Mouse (Mus musculus) C2C12 (cell line): ENCODE data around the gene Olfr65. TPM values are rescaled to one million over a fixed set of nuclear protein-coding genes. Genes with fewer than 3 reads are reported as not detected.

ENCODE experiments used
- H3K27me3 ChIP-seq: one replicate; pipeline ENCODE4 v1.6.1; 2011; ENCODE audit not compliant: control insufficient read depth, insufficient read depth, insufficient read length
- H3K36me3 ChIP-seq: one replicate; pipeline ENCODE4 v1.6.1; 2011; ENCODE audit not compliant: control insufficient read depth, insufficient read depth
- H3K4me3 ChIP-seq: one replicate; pipeline ENCODE4 v1.5.1; 2011; ENCODE audit warnings: mild to moderate bottlenecking, control low read depth; ENCODE audit not compliant: poor library complexity, insufficient read depth, severe bottlenecking
- H3K79me2 ChIP-seq: one replicate; pipeline ENCODE4 v1.6.1; 2011; ENCODE audit not compliant: control insufficient read depth, insufficient read depth
- H3K79me3 ChIP-seq: one replicate; pipeline ENCODE4 v1.6.1; 2011; ENCODE audit warnings: low read depth, control low read depth
- H3ac ChIP-seq: one replicate; pipeline ENCODE3; 2011; ENCODE audit warnings: low read depth; ENCODE audit not compliant: control insufficient read depth, insufficient read length
- CEBPB ChIP-seq: IDR thresholded peaks from one replicate; pipeline ENCODE4 v1.6.1; 2011; ENCODE audit warnings: low read depth, mild to moderate bottlenecking, control low read depth, moderate library complexity
- CTCF ChIP-seq: IDR thresholded peaks from one replicate; pipeline ENCODE4 v1.5.1; 2011; ENCODE audit not compliant: control insufficient read depth, insufficient read depth, insufficient read length
- FOSL1 ChIP-seq: IDR thresholded peaks from one replicate; pipeline ENCODE4 v1.8.0; 2011; ENCODE audit warnings: mild to moderate bottlenecking, low read length; ENCODE audit not compliant: poor library complexity, insufficient read depth, severe bottlenecking
- MAX ChIP-seq: IDR thresholded peaks from one replicate; pipeline ENCODE4 v1.6.1; 2011; ENCODE audit warnings: mild to moderate bottlenecking, control low read depth
- MYOD1 ChIP-seq: IDR thresholded peaks from one replicate; pipeline ENCODE4 v1.6.1; 2011; ENCODE audit warnings: low read depth; ENCODE audit not compliant: control insufficient read depth, insufficient read length
- MYOG ChIP-seq: IDR thresholded peaks from one replicate; pipeline ENCODE4 v1.6.1; 2011; ENCODE audit not compliant: control insufficient read depth, insufficient read length; ENCODE audit errors: extremely low read depth
- USF1 ChIP-seq: IDR thresholded peaks from one replicate; pipeline ENCODE4 v1.6.1; 2011; ENCODE audit warnings: low read depth, mild to moderate bottlenecking, control low read depth, moderate library complexity
- polyA plus RNA-seq: library from polyadenylated mRNA; unstranded; fragments of >200 nt; fragmentation: generic; extraction: Trizol; gene quantifications from one replicate; pipeline ENCODE4 v1.2.1, GENCODE M21; 2012; ENCODE audit warnings: missing spikeins

Gene Olfr65
- polyA plus RNA-seq, 1 experiment: not detected

- TF ChIP-seq MYOD1 (no peak), CEBPB (no peak), USF1 (no peak), MYOG (no peak), FOSL1 (no peak), MAX (no peak), CTCF (no peak)
- no peaks in the 10 kb centered on the region for H3K36me3 ChIP-seq
- no peaks in the 10 kb centered on the region for H3K79me3 ChIP-seq
- H3K27me3 ChIP-seq: no peaks in the 10 kb centered on the region
- H3ac ChIP-seq: no peak overlapping the region
- no peak overlapping the region for H3K4me3 ChIP-seq
- no peaks in the 10 kb centered on the region for H3K79me2 ChIP-seq
Measured at GRCm38 (mm10) chr7:103912969-103913511, 9.8 kb downstream of the Olfr65 start.

GRCm38 (mm10) chr7:103915338-103915737 lies 12.1 kb downstream of the Olfr65 start:
- Histone ChIP-seq H3K4me3 (no peak overlapping the region), H3K36me3 (no peaks in the 10 kb centered on the region), H3K27me3 (no peaks in the 10 kb centered on the region), H3ac (no peak overlapping the region), H3K79me2 (no peaks in the 10 kb centered on the region), H3K79me3 (no peaks in the 10 kb centered on the region)
- TF ChIP-seq MYOG: no peak
- no peak for TF ChIP-seq MYOD1
- no peak for TF ChIP-seq CTCF
- TF ChIP-seq FOSL1: no peak
- no peak for TF ChIP-seq CEBPB
- no peak for TF ChIP-seq MAX
- TF ChIP-seq USF1: no peak

- H3K36me3 ChIP-seq: no peaks in the 10 kb centered on the region
- no peak within 1 kb of the TSS for H3ac ChIP-seq
- H3K27me3 ChIP-seq: no peaks in the 10 kb centered on the region
- no peaks in the 10 kb centered on the region for H3K79me2 ChIP-seq
- H3K79me3 ChIP-seq: no peaks in the 10 kb centered on the region
- no peak within 1 kb of the TSS for H3K4me3 ChIP-seq
- no peak for TF ChIP-seq MAX
- TF ChIP-seq MYOG: no peak
- no peak for TF ChIP-seq CEBPB
- no peak for TF ChIP-seq USF1
Measured at GRCm38 (mm10) chr7:103928525-103928924, 25.2 kb downstream of the Olfr65 start, which contains the start of gene Olfr631. TSS of gene Olfr631 (plus strand) at chr7:103928825.

GRCm38 (mm10) chr7:103934264-103934663 lies 31.0 kb downstream of the Olfr65 start, which contains the start of gene Olfr632:
TSS of gene Olfr632 (plus strand) at chr7:103934347.
- H3K36me3 ChIP-seq: no peaks in the 10 kb centered on the region
- H3K79me2 ChIP-seq: no peaks in the 10 kb centered on the region
- H3ac ChIP-seq: no peak within 1 kb of the TSS
- H3K4me3 ChIP-seq: no peak within 1 kb of the TSS
- TF ChIP-seq CTCF: no peak
- no peak for TF ChIP-seq USF1
- TF ChIP-seq MAX: no peak
- TF ChIP-seq CEBPB: no peak
- no peak for TF ChIP-seq FOSL1
- H3K27me3 ChIP-seq: no peaks in the 10 kb centered on the region
- H3K79me3 ChIP-seq: no peaks in the 10 kb centered on the region

- Histone ChIP-seq H3K4me3 (no peak overlapping the region), H3ac (no peak overlapping the region), H3K27me3 (no peaks in the 10 kb centered on the region), H3K79me3 (no peaks in the 10 kb centered on the region), H3K79me2 (no peaks in the 10 kb centered on the region), H3K36me3 (no peaks in the 10 kb centered on the region)
- peak; percentile 15 for TF ChIP-seq CTCF
- no peak for TF ChIP-seq USF1
Measured at GRCm38 (mm10) chr7:103942730-103943129, 39.4 kb downstream of the Olfr65 start.

- no peaks in the 10 kb centered on the region for H3K79me2 ChIP-seq
- no peak within 1 kb of the TSS for H3ac ChIP-seq
- no peaks in the 10 kb centered on the region for H3K79me3 ChIP-seq
- H3K36me3 ChIP-seq: no peaks in the 10 kb centered on the region
- TF ChIP-seq MYOD1 (no peak), CTCF (no peak), CEBPB (no peak), USF1 (no peak), FOSL1 (no peak), MYOG (no peak), MAX (no peak)
- H3K4me3 ChIP-seq: no peak within 1 kb of the TSS
- H3K27me3 ChIP-seq: no peaks in the 10 kb centered on the region
Measured at GRCm38 (mm10) chr7:103944137-103944536, 40.9 kb downstream of the Olfr65 start, which contains the start of gene Olfr633. TSS of gene Olfr633 (plus strand) at chr7:103944437.

Other genes starting within 250 kb of the Olfr65 start
- not detected for gene Olfr623, start 239.8 kb upstream of the Olfr65 start, polyA plus RNA-seq
- under 0.01 TPM for gene Olfr624, start 232.3 kb upstream of the Olfr65 start, polyA plus RNA-seq
- not detected for gene Olfr625-ps1, start 220.8 kb upstream of the Olfr65 start, polyA plus RNA-seq
- not detected for gene Olfr243, start 188.8 kb upstream of the Olfr65 start, polyA plus RNA-seq
- gene Olfr628, start 173.1 kb upstream of the Olfr65 start, polyA plus RNA-seq: not detected
- not detected for gene Olfr629, start 158.5 kb upstream of the Olfr65 start, polyA plus RNA-seq
- not detected for gene Olfr630, start 146.2 kb upstream of the Olfr65 start, polyA plus RNA-seq
- not detected for gene Olfr69, start 131.9 kb upstream of the Olfr65 start, polyA plus RNA-seq
- not detected for gene Olfr68, start 123.8 kb upstream of the Olfr65 start, polyA plus RNA-seq
- gene Olfr67, start 111.7 kb upstream of the Olfr65 start, polyA plus RNA-seq: not detected
- not detected for gene Hbb-bt, start 89.5 kb upstream of the Olfr65 start, polyA plus RNA-seq
- gene Hbb-bs, start 75.4 kb upstream of the Olfr65 start, polyA plus RNA-seq: not detected
- gene Hbb-bh2, start 63.0 kb upstream of the Olfr65 start, polyA plus RNA-seq: not detected
- not detected for gene Hbb-bh1, start 60.3 kb upstream of the Olfr65 start, polyA plus RNA-seq
- not detected for gene Hbb-y, start 50.3 kb upstream of the Olfr65 start, polyA plus RNA-seq
- not detected for gene Olfr66, start 17.2 kb upstream of the Olfr65 start, polyA plus RNA-seq
- not detected for gene Olfr64, start 9.0 kb upstream of the Olfr65 start, polyA plus RNA-seq
- not detected for gene Olfr631, start 25.3 kb downstream of the Olfr65 start, polyA plus RNA-seq
- not detected for gene Olfr632, start 30.9 kb downstream of the Olfr65 start, polyA plus RNA-seq
- not detected for gene Olfr633, start 41.0 kb downstream of the Olfr65 start, polyA plus RNA-seq
- not detected for gene Olfr635, start 67.7 kb downstream of the Olfr65 start, polyA plus RNA-seq
- gene Olfr638, start 95.3 kb downstream of the Olfr65 start, polyA plus RNA-seq: not detected
- gene Olfr639, start 113.8 kb downstream of the Olfr65 start, polyA plus RNA-seq: not detected
- gene Olfr640, start 122.1 kb downstream of the Olfr65 start, polyA plus RNA-seq: not detected
- gene Olfr641, start 132.0 kb downstream of the Olfr65 start, polyA plus RNA-seq: not detected
- gene Olfr642, start 149.2 kb downstream of the Olfr65 start, polyA plus RNA-seq: not detected
- not detected for gene 4930516K23Rik, start 158.0 kb downstream of the Olfr65 start, polyA plus RNA-seq
- gene Olfr644, start 168.4 kb downstream of the Olfr65 start, polyA plus RNA-seq: not detected
- not detected for gene Olfr645, start 182.0 kb downstream of the Olfr65 start, polyA plus RNA-seq
- not detected for gene Olfr646, start 201.4 kb downstream of the Olfr65 start, polyA plus RNA-seq
- not detected for gene Ubqln5, start 226.3 kb downstream of the Olfr65 start, polyA plus RNA-seq
- not detected for gene Olfr643, start 233.9 kb downstream of the Olfr65 start, polyA plus RNA-seq
- not detected for gene Ubqln3, start 239.8 kb downstream of the Olfr65 start, polyA plus RNA-seq
- not detected for gene Ubqlnl, start 247.1 kb downstream of the Olfr65 start, polyA plus RNA-seq